28 mouse cellular contexts compared by ENCODE assay signal in the genomic region with DNA sequence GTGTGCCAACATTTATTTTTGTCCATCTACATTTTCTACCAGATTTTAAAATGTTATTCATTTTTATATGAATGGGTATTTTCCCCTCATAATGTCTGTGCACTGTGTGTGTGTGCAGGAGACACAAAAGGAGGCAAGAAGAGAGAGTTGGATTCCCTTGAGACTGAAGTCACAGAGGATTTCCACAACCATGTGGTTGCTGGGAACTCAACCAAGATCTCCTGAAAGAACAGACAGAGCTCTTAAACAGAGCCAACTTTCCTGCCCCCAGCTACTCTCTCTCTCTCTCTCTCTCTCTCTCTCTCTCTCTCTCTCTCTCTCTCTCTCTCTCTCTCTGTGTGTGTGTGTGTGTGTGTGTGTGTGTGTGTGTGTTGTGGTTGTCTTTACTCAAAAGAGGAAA. TPM values are rescaled to one million over a fixed set of nuclear protein-coding genes. Genes with fewer than 3 reads are reported as not detected.
"Had no signal": no experiment of that assay in that cellular context is flagged by ENCODE, and none has a peak within 500 bp of the region (broad histone marks: within the 10 kb centered on the region; RNA-seq: fewer than 3 reads in every experiment).

No protein-coding gene starts in this region.

- H3K36me3 ChIP-seq: limb, embryonic 10.5 days; limb, embryonic 13.5 days; liver, embryonic 12.5 days; liver, embryonic 15.5 days; lung, embryonic 15.5 days; midbrain, embryonic 10.5 days; midbrain, embryonic 13.5 days; neural tube, embryonic 12.5 days; neural tube, embryonic 15.5 days had no signal

- H3K9ac ChIP-seq: limb, embryonic 13.5 days; liver, embryonic 12.5 days; liver, embryonic 15.5 days; lung, embryonic 15.5 days; midbrain, embryonic 13.5 days; neural tube, embryonic 12.5 days; neural tube, embryonic 15.5 days had no signal

- DNase-seq: kidney, adult 8-10 months; kidney, postnatal 14 days; kidney, postnatal 4 days; liver; lung, adult 18-20 months; lung, postnatal 10 days; lung, postnatal 36 days; right cerebral cortex, adult 18-20 months; right cerebral cortex, postnatal 14 days; right cerebral cortex, postnatal 4 days; thymus, postnatal 25 days had no signal

- H3K9me3 ChIP-seq: limb, embryonic 10.5 days; liver, embryonic 12.5 days; liver, embryonic 15.5 days; lung, embryonic 15.5 days; megakaryocyte, embryonic 14.5 days; midbrain, embryonic 10.5 days; midbrain, embryonic 13.5 days had no signal

- H3K27ac ChIP-seq: limb, embryonic 10.5 days; limb, embryonic 13.5 days; liver, embryonic 12.5 days; liver, embryonic 15.5 days; lung, embryonic 15.5 days; midbrain, embryonic 10.5 days; midbrain, embryonic 13.5 days; neural tube, embryonic 12.5 days; neural tube, embryonic 15.5 days; stomach, postnatal 0 days had no signal

- H3K4me1 ChIP-seq: limb, embryonic 10.5 days; limb, embryonic 13.5 days; liver, embryonic 12.5 days; liver, embryonic 15.5 days; lung, embryonic 15.5 days; midbrain, embryonic 10.5 days; midbrain, embryonic 13.5 days; neural tube, embryonic 12.5 days; neural tube, embryonic 15.5 days had no signal

- ATAC-seq: liver, embryonic 12.5 days; midbrain, embryonic 13.5 days had no signal

- H3K4me3 ChIP-seq: limb, embryonic 10.5 days; limb, embryonic 13.5 days; liver, embryonic 12.5 days; liver, embryonic 15.5 days; lung, embryonic 15.5 days; megakaryocyte, embryonic 14.5 days; midbrain, embryonic 10.5 days; midbrain, embryonic 13.5 days; neural tube, embryonic 12.5 days; neural tube, embryonic 15.5 days had no signal

- H3K27me3 ChIP-seq: limb, embryonic 13.5 days; liver, embryonic 12.5 days; liver, embryonic 15.5 days; lung, embryonic 15.5 days; megakaryocyte, embryonic 14.5 days; midbrain, embryonic 13.5 days; neural tube, embryonic 12.5 days; neural tube, embryonic 15.5 days had no signal

- H3K4me2 ChIP-seq: limb, embryonic 13.5 days; liver, embryonic 12.5 days; liver, embryonic 15.5 days; lung, embryonic 15.5 days; midbrain, embryonic 13.5 days; neural tube, embryonic 12.5 days; neural tube, embryonic 15.5 days had no signal

RNA-seq across cellular contexts. Expression of a gene that starts 30.6 kb away (rescaled TPM):
- total RNA-seq: layer of hippocampus, adult 18-20 months; layer of hippocampus, postnatal 14 days; left cerebral cortex, adult 8-10 months; left cerebral cortex, postnatal 14 days had no signal
- polyA plus RNA-seq: limb, embryonic 10.5 days; limb, embryonic 13.5 days; liver, embryonic 12.5 days; liver, embryonic 15.5 days; lung, embryonic 15.5 days; midbrain, embryonic 10.5 days; midbrain, embryonic 13.5 days; neural tube, embryonic 12.5 days; neural tube, embryonic 15.5 days; stomach, embryonic 14.5 days; stomach, postnatal 0 days; thymus, postnatal 0 days had no signal
